Mouse (Mus musculus) small intestine, adult 2 months (tissue): ENCODE measurements around the gene Ccdc121. TPM values are rescaled to one million over a fixed set of nuclear protein-coding genes. Genes with fewer than 3 reads are reported as not detected.

Experiments used
- H3K27ac ChIP-seq: fragments of 200-500 bp; 2 replicates; pipeline ENCODE4 v1.5.1; 2012; ENCODE audit warnings: low read depth, low read length, control low read depth, inconsistent platforms; ENCODE audit not compliant: insufficient read depth
- H3K27me3 ChIP-seq: fragments of 200-500 bp; 2 replicates; pipeline ENCODE4 v1.6.1; 2012; ENCODE audit warnings: mild to moderate bottlenecking, moderate library complexity, low read length, inconsistent platforms; ENCODE audit not compliant: control insufficient read depth, insufficient read depth
- H3K36me3 ChIP-seq: fragments of 200-500 bp; 2 replicates; pipeline ENCODE4 v1.6.1; 2012; ENCODE audit warnings: mild to moderate bottlenecking, low read length, control low read depth, inconsistent platforms; ENCODE audit not compliant: control insufficient read depth, insufficient read depth
- H3K4me1 ChIP-seq: fragments of 200-500 bp; 2 replicates; pipeline ENCODE4 v1.6.1; 2012; ENCODE audit warnings: low read length, inconsistent platforms, mixed read lengths; ENCODE audit not compliant: control insufficient read depth, insufficient read depth, insufficient read length
- H3K4me3 ChIP-seq: fragments of 200-500 bp; 2 replicates; pipeline ENCODE4 v1.5.1; 2012; ENCODE audit warnings: low read depth, mild to moderate bottlenecking, control low read depth, inconsistent platforms, low read length, moderate library complexity
- CTCF ChIP-seq: fragments of 200-500 bp; IDR thresholded peaks from 2 replicates; pipeline ENCODE4 v1.5.1; 2012; ENCODE audit warnings: low read depth, mild to moderate bottlenecking, control low read depth, inconsistent platforms, low read length, moderate library complexity, mixed read lengths; ENCODE audit not compliant: insufficient replicate concordance, insufficient read length; ENCODE audit errors: extremely low read depth
- POLR2A ChIP-seq: fragments of 200-500 bp; IDR thresholded peaks from 2 replicates; pipeline ENCODE4 v1.6.1; 2012; ENCODE audit warnings: low read depth, mild to moderate bottlenecking, control low read depth, inconsistent platforms, low read length, moderate library complexity
- WGBS: fragments of 180-500 bp; shearing (Covaris S2); methylation state at CpG from one replicate; pipeline ENCODE4 v1.1.7; 2018; 5-methylcytosine and 5-hydroxymethylcytosine counted together
- polyA plus RNA-seq: library from polyadenylated mRNA; depleted of rRNA; stranded (reverse); fragments of >200 nt; gene quantifications from 2 replicates; pipeline ENCODE4 v1.2.3, GENCODE M21; 2012; rRNA removed

The Ccdc121 gene
- polyA plus RNA-seq, 1 experiment = not detected

DNA sequence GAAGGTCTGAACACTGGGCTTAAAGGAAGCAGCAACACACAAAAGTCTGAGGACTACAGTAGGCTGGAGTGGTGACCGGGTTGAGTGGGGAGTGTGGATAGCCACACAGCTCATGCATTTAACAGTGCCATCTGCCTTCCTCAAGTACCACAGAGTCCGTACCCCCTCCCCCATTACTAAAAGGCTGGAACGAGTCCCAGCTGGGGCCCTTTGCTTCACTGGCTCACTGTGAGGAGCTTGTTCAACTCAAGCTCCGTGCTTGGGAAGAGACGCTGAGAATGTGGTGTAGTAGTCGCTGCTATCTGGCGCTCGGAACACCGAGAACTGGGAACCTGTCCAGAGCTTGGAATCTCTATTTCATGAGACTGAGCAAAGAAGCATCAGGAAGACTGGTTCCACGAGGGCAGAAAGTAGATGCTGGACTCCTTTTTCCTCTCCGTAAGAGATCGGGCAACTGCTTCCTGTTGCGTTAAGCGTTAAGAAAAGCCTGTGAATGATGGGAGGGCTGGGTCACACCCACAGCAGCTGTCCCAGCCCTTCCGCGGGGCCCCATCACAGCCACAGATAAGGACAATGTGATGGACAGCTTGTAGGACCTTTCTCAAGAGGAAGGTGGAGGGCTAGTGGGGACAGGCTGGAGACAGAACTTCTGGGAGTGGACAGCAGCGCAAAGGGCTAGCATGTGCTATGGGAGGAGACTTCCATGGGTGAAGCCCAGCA is 44.5 kb downstream of the Ccdc121 start:
- Histone ChIP-seq H3K36me3 (no peaks in the 10 kb centered on the region), H3K4me1 (no peaks in the 10 kb centered on the region), H3K27me3 (no peaks in the 10 kb centered on the region), H3K27ac (no peak overlapping the region), H3K4me3 (no peak overlapping the region)
- 49% methylated on average over 17 of the region's 17 CpGs for WGBS
- TF ChIP-seq POLR2A (no peak), CTCF (no peak)

DNA sequence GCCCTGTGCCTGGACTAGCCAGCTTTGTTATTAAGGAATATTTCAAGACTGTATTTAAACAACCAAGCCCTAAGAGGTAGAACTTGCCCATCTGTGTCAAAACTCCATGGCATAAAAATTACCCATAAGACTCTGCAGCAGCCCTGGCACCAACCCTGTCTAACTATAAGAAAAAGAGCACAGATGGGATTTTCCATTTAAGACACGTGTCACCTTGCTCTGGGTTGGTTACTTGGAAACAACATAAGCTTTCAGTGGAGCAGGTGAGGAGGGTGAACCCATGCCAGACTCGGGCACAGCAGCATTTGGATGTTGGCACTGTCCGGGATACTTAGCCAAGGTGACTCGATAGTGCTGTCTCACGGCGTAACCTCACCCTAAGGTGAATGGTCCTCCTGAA is 45.2 kb downstream of the Ccdc121 start:
- Histone ChIP-seq H3K4me3 (no peak overlapping the region), H3K27me3 (no peaks in the 10 kb centered on the region), H3K4me1 (no peaks in the 10 kb centered on the region), H3K27ac (no peak overlapping the region), H3K36me3 (no peaks in the 10 kb centered on the region)
- TF ChIP-seq CTCF (no peak), POLR2A (no peak)
- WGBS = 87% methylated on average over 6 of the region's 6 CpGs

GRCm38 (mm10) chr1:181465027-181465426 is 46.2 kb downstream of the Ccdc121 start:
- 33% methylated on average over 5 of the region's 5 CpGs for WGBS
- H3K4me1 ChIP-seq = no peaks in the 10 kb centered on the region
- no peaks in the 10 kb centered on the region for H3K36me3 ChIP-seq
- H3K27me3 ChIP-seq = no peaks in the 10 kb centered on the region
- TF ChIP-seq POLR2A = no peak
- peak; percentile 66; the same call in 1 of the 2 replicates for TF ChIP-seq CTCF
- H3K4me3 ChIP-seq = no peak overlapping the region
- no peak overlapping the region for H3K27ac ChIP-seq

GRCm38 (mm10) chr1:181462906-181463179 is 48.4 kb downstream of the Ccdc121 start:
- TF ChIP-seq CTCF (no peak), POLR2A (no peak)
- H3K27me3 ChIP-seq = no peaks in the 10 kb centered on the region
- no peak overlapping the region for H3K4me3 ChIP-seq
- no peaks in the 10 kb centered on the region for H3K36me3 ChIP-seq
- WGBS = 71% methylated on average over 6 of the region's 6 CpGs
- H3K4me1 ChIP-seq = no peaks in the 10 kb centered on the region
- no peak overlapping the region for H3K27ac ChIP-seq

DNA sequence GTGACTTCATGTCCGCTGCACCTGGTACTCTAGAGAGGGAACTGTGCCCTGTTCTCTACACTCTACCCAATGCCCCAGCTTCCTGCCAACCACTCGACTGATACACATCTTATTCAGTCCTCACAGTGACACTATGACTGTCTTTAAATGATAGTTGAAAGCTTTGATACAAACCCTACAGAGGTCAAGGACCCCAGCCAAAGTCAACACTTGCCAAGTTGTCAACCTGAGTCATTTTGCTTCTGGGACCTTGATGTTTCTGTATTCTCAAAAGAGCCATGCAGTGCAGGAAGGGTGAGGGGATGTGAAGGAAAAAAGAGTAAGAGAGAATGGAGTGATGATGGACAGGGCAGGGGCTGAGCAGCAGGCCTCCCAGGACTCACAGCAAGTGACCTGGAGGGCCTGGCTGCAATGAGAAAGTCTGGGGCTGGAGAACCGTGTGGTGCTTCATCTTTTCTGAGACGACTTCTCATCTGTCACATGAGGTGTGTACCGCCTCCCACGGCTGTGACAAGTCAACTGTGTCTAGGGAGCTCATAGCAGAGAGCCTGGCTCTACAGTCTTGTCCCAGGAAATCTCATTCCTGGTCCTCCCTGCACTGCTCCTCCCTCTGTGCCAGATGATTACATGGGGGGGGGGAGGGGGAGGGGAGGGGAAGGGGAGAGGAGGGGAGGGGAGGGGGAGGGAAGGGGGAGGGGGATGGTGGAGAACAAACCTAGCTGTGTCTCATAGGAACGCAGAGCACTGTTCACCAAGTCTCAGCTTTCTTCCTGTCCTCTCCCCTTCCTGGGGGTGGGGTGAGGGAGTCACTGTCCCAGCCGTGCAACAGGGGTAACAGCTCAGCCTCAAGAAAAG is 49.0 kb downstream of the Ccdc121 start:
- H3K4me3 ChIP-seq = no peak overlapping the region
- no peaks in the 10 kb centered on the region for H3K4me1 ChIP-seq
- H3K36me3 ChIP-seq = no peaks in the 10 kb centered on the region
- TF ChIP-seq CTCF (no peak), POLR2A (no peak)
- H3K27ac ChIP-seq = no peak overlapping the region
- H3K27me3 ChIP-seq = no peaks in the 10 kb centered on the region
- WGBS = 48% methylated on average over 8 of the region's 8 CpGs

DNA sequence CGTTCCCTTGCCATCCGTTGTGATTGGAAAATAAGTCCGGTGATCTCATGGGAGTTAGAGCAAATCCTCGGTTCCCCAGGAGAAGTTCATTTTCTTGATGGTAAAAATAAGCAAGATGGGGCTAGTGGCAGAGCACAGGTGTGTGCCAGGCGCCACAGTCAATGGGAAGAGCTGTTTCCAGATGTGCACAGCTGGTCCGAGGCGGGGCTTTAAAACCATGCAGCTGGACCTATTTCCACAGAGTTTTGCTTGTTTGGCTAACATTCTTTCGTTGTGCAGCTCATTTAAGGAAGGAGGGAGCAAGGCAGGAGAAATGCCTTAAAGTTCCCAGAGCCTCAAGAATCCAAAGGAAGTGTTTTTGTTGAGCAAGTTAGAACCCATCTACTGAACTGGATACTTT is 49.8 kb downstream of the Ccdc121 start:
- 72% methylated on average over 8 of the region's 8 CpGs for WGBS
- Histone ChIP-seq H3K36me3 (no peaks in the 10 kb centered on the region), H3K4me1 (no peaks in the 10 kb centered on the region), H3K27me3 (no peaks in the 10 kb centered on the region), H3K27ac (no peak overlapping the region), H3K4me3 (no peak overlapping the region)
- TF ChIP-seq POLR2A (no peak), CTCF (no peak)

DNA sequence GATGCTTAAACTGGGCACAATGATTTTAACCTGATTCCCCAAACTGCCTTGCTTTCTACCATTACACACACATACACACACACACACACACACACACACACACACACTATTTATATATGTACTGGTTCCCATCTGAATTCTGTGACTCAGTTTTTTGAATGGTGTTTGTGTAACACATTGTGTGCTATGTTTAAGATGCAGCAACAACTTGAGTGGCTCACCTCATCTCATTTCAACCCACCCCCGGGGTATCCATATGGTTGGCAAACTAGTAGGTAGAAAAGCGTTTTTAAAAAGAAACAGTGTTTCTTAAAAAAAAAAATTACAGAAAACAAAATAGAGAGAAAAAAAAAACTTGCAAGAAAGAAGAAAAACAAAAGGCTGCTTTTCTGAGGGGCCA is 51.0 kb downstream of the Ccdc121 start:
- no peak overlapping the region for H3K27ac ChIP-seq
- WGBS = 84% methylated on average over 2 of the region's 2 CpGs
- H3K4me3 ChIP-seq = no peak overlapping the region
- no peaks in the 10 kb centered on the region for H3K27me3 ChIP-seq
- no peaks in the 10 kb centered on the region for H3K36me3 ChIP-seq
- no peak for TF ChIP-seq POLR2A
- no peak for TF ChIP-seq CTCF
- no peaks in the 10 kb centered on the region for H3K4me1 ChIP-seq

Other genes starting within 250 kb of the Ccdc121 start
- 0.08 and 0.10 TPM in 2 replicates for gene Cnih3, start 158.8 kb downstream of the Ccdc121 start, polyA plus RNA-seq
- gene Dnah14, start 65.1 kb upstream of the Ccdc121 start, polyA plus RNA-seq = not detected in 2 replicates